Comparison of ENCODE assay signal across 9 mouse cellular contexts in the genomic region with DNA sequence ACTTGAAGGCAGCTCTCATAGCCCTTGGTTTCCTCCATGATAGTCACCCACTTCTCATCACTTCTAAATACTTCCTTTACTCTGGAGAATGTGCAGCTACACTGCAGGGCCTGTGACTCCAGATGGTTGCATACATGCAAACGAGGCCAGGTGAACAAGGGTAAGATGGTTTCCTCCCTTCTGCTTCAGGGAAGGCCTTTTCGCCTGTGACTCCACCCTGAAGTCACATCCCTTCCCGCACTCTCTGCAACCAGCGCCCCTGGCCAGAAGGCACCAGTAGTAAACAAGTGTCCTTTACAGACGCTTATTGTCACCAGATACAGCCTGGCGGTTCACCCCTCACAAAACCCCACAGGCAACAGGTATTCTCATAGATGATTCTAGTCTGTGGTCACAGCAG. TPM values are rescaled to one million over a fixed set of nuclear protein-coding genes. Genes with fewer than 3 reads are reported as not detected.
DNase-seq lines count a peak whose midpoint lies in the region; ATAC-seq and TF ChIP-seq lines count a peak whose summit lies in the region.
"Had no signal": no experiment of that assay in that cellular context is flagged by ENCODE, and none has a peak within 500 bp of the region (broad histone marks: within the 10 kb centered on the region; RNA-seq: fewer than 3 reads in every experiment).

No protein-coding gene starts in this region.

- TF ChIP-seq CTCF in lung, postnatal 0 days (IDR thresholded peaks at IDR 0.05) = no peak

- no peaks in the 10 kb centered on the region for H3K9me3 ChIP-seq in lung, postnatal 0 days (ENCODE audit: low read length)

- DNase-seq in B cell, adult 2 months = peak; percentile 47 to 49
- peak; percentile 25 for DNase-seq in Muller cell, postnatal 12 days (ENCODE audit: inconsistent ontology term)
- peak; percentile 20 to 42 for DNase-seq in heart, postnatal 36 days
- no peak for DNase-seq in lung, postnatal 0 days (ENCODE audit: low spot score)
- no peak for DNase-seq in adipocyte (ENCODE audit: low spot score)
- DNase-seq in left cerebral cortex, adult 18-20 months (ENCODE audit: low spot score in 2 of 2) = no peak
- DNase-seq in cerebellum, adult 11-12 months = no peak
- DNase-seq: thymus, postnatal 36 days had no signal

- ATAC-seq in lung, postnatal 0 days = no peak

- WGBS in lung, postnatal 0 days = 63% methylated on average over 6 of the region's 6 CpGs

- 0 out of 2 replicates have a peak overlapping the region, but pooled peaks have one; percentile 13 for H3K9ac ChIP-seq in lung, postnatal 0 days (replicated peaks; ENCODE audit: low read depth)

- H3K4me3 ChIP-seq in lung, postnatal 0 days (ENCODE audit: low read depth, low read length) = peak overlapping the region; percentile 71

- peaks cover 4% of the 10 kb centered on the region; the same call in 1 of the 2 replicates for H3K27me3 ChIP-seq in lung, postnatal 0 days (replicated peaks; ENCODE audit: insufficient read depth, low read length)

- no peaks in the 10 kb centered on the region for H3K36me3 ChIP-seq in lung, postnatal 0 days (ENCODE audit: insufficient read depth, low read length)

- H3K27ac ChIP-seq in lung, postnatal 0 days (ENCODE audit: low read length) = no peak overlapping the region
- H3K27ac ChIP-seq: macrophage had no signal

- H3K4me2 ChIP-seq in lung, postnatal 0 days (replicated peaks; ENCODE audit: low read depth, low read length) = peak overlapping the region; percentile 85

- intact Hi-C loops in heart, postnatal 36 days (cut with DNase I) = loop anchor here (5.0 kb wide), 1 partner anchor 77 kb away; no protein-coding TSS in a partner anchor

- H3K4me1 ChIP-seq in lung, postnatal 0 days (ENCODE audit: insufficient read depth, low read depth, low read length) = peaks cover 7% of the 10 kb centered on the region; the same call in 1 of the 2 replicates

- no peak for TF ChIP-seq EP300 in lung, postnatal 0 days (IDR thresholded peaks at IDR 0.05)

RNA-seq across cellular contexts. Expression of a gene that starts 2.9 kb away (rescaled TPM):
- 10 to 100 TPM; 13.6 to 15.1 TPM for total RNA-seq in heart, postnatal 36 days (2021)
- 30.7 and 44.3 TPM in 2 replicates for polyA plus RNA-seq in lung, postnatal 0 days (2015; fragmentation: Nextera tagmentation; extraction: Ambion mirVana)
- 1 to 10 TPM; 5.1 to 7.9 TPM for total RNA-seq in left cerebral cortex, adult 18-20 months (2021)

Comparison
In these comparisons a context has a peak if more than half of its experiments do, and no peak if none do; other contexts are left out.
1. DNase-seq: peak in B cell, adult 2 months (2 of 2), Muller cell, postnatal 12 days (single experiment) and heart, postnatal 36 days (2 of 2); none in lung, postnatal 0 days (single experiment), adipocyte (single experiment), left cerebral cortex, adult 18-20 months (0 of 2) and cerebellum, adult 11-12 months (single experiment).